Mouse (Mus musculus) cerebellum, adult 2 months (tissue): ENCODE data around the gene Accsl.

ENCODE experiments used
- CTCF ChIP-seq: fragments of 200-500 bp; IDR thresholded peaks from 2 replicates; pipeline ENCODE4 v1.5.1; 2011; ENCODE audit warnings: low read depth, mild to moderate bottlenecking, control low read depth, low read length, moderate library complexity, borderline replicate concordance; ENCODE audit not compliant: insufficient read depth
- POLR2A ChIP-seq: fragments of 200-500 bp; IDR thresholded peaks from 2 replicates; pipeline ENCODE4 v1.6.1; 2011; ENCODE audit warnings: low read length, control low read depth, borderline replicate concordance; ENCODE audit not compliant: insufficient read depth

DNA sequence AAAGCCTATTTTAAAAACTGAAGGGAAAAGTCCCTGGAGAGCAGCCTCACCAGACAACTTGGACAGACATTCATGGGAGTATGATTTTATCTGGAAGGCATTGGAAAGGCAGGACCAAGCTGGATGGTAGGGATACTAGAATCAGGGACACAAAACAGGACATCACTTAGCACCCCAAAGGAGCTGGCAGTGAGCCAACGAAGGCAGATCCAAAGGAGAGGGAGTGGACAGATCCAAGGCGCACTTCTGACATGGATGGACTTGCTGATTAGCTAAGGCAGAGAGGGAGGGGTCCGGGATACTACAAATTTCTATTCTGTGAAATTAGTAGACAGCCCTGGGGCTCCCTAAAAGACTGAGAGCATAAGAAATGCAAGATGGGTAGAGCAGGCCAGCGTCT is 63.4 kb downstream of the Accsl start:
- TF ChIP-seq CTCF (no peak), POLR2A (no peak)
